Mouse (Mus musculus) spleen, adult 2 months (tissue): ENCODE measurements around the gene Dynll1. TPM values are rescaled to one million over a fixed set of nuclear protein-coding genes. Genes with fewer than 3 reads are reported as not detected.

Experiments used
- DNase-seq, 2 experiments: peaks; one replicate each; pipeline versions ENCODE4 v3.0.0 to v3.0.0-alpha.2; 2012 to 2021; ENCODE audit warnings: low spot score in 2 of 2, low read depth in 1 of 2
- H3K27ac ChIP-seq: fragments of 200-500 bp; 2 replicates; pipeline ENCODE4 v1.5.1; 2012; ENCODE audit warnings: low read length, inconsistent platforms; ENCODE audit not compliant: insufficient read depth
- H3K27me3 ChIP-seq: fragments of 200-500 bp; 2 replicates; pipeline ENCODE4 v1.6.1; 2012; ENCODE audit warnings: mild to moderate bottlenecking, moderate library complexity, low read length, inconsistent platforms; ENCODE audit not compliant: control insufficient read depth, insufficient read depth
- H3K36me3 ChIP-seq: fragments of 200-500 bp; 2 replicates; pipeline ENCODE4 v1.6.1; 2012; ENCODE audit warnings: mild to moderate bottlenecking, low read length, inconsistent platforms; ENCODE audit not compliant: control insufficient read depth, insufficient read depth
- H3K4me1 ChIP-seq: fragments of 200-500 bp; 2 replicates; pipeline ENCODE4 v1.6.1; 2011; ENCODE audit warnings: inconsistent platforms; ENCODE audit not compliant: control insufficient read depth, insufficient read depth, insufficient read length
- H3K4me3 ChIP-seq: fragments of 200-500 bp; 2 replicates; pipeline ENCODE4 v1.5.1; 2011; ENCODE audit warnings: mild to moderate bottlenecking, inconsistent platforms; ENCODE audit not compliant: insufficient read depth, insufficient read length; ENCODE audit errors: extremely low read depth
- CTCF ChIP-seq: fragments of 200-500 bp; IDR thresholded peaks from 2 replicates; pipeline ENCODE4 v1.5.1; 2011; ENCODE audit warnings: mild to moderate bottlenecking, inconsistent platforms; ENCODE audit not compliant: insufficient read depth, insufficient read length, insufficient replicate concordance; ENCODE audit errors: extremely low read depth
- POLR2A ChIP-seq: fragments of 200-500 bp; IDR thresholded peaks from 2 replicates; pipeline ENCODE4 v1.6.1; 2011; ENCODE audit warnings: low read depth, low read length, inconsistent platforms
- WGBS: fragments of 180-500 bp; shearing (Covaris S2); methylation state at CpG from one replicate; pipeline ENCODE4 v1.1.7; 2018; 5-methylcytosine and 5-hydroxymethylcytosine counted together
- polyA plus RNA-seq: library from polyadenylated mRNA; depleted of rRNA; stranded (reverse); fragments of >200 nt; gene quantifications from 2 replicates; pipeline ENCODE4 v1.2.3, GENCODE M21; 2012; rRNA removed

The Dynll1 gene
- polyA plus RNA-seq, 1 experiment = 135 TPM

DNA sequence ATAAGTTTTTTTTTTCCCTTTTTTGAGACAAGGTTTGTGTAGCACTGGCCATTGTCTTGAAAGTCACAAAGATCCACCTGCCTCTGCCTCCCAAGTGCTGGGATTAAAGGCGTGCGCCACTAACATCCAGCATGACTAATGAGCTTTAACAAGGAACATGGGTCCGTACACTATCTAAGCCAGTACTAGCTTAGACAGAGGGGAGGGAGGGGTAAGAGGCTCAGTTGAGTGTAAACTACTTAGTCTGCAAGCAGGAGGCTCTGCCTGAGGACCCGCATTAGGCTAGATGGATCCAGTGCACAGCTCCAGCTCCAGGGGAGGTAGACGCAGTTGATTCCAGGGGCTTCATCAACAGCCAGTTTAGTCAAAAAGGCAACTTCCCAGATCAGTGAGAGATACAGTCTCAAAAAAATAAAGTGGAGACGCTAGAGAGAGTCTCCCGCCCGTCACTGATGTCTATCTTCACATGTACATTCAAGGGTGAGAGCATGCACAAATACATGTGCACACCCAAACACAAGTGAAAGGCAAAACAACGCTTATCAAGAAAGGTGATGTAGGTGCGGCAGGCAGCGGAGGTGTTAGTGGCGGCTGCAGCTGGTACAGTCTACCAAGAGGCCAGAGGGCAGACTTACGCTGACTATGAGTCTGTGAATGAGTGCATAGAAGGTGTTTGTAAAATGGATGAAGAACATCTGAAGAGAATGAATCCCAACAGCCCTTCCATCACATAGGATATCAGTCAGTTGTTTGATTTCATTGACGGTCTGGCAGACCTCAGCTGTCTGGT is 38.1 kb downstream of the Dynll1 start:
- Histone ChIP-seq H3K27me3 (no peaks in the 10 kb centered on the region), H3K27ac (no peak overlapping the region), H3K4me1 (no peaks in the 10 kb centered on the region; the same call in 1 of the 2 replicates), H3K4me3 (no peak overlapping the region), H3K36me3 (peaks cover 22% of the 10 kb centered on the region)
- TF ChIP-seq CTCF (no peak), POLR2A (no peak)
- 94% methylated on average over 14 of the region's 14 CpGs for WGBS
- DNase-seq = no peak

- TF ChIP-seq POLR2A (no peak), CTCF (no peak)
- H3K4me3 ChIP-seq = no peak overlapping the region
- H3K27ac ChIP-seq = no peak overlapping the region
- H3K4me1 ChIP-seq = no peaks in the 10 kb centered on the region
- peaks cover 24% of the 10 kb centered on the region for H3K36me3 ChIP-seq
- WGBS = 73% methylated on average over 1 of the region's 1 CpGs
- H3K27me3 ChIP-seq = no peaks in the 10 kb centered on the region
- no peak for DNase-seq
Observed at GRCm38 (mm10) chr5:115261880-115262279, 38.9 kb downstream of the Dynll1 start.

DNA sequence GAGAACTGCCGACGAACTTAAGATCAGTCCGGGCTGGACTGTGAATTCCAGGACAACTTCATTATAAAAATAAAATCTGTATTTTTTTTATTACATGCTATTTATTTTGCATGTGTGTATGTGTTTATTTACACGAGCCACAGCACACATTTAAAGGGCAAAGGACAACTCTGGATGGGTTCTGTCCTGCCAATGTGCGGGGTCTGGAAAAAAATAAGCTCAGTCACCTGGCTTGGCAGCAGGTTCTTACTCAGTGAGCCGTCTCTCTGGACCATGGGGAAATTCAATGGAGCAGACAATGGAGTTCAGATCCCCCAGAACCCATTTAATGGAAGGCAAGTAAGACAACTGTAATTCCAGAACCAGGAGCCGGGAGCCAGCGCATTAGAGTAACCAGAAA is 39.7 kb downstream of the Dynll1 start:
- no peak for DNase-seq
- H3K27me3 ChIP-seq = no peaks in the 10 kb centered on the region

GRCm38 (mm10) chr5:115260356-115260755 is 40.4 kb downstream of the Dynll1 start:
- Histone ChIP-seq H3K36me3 (peaks cover 37% of the 10 kb centered on the region), H3K4me1 (no peaks in the 10 kb centered on the region), H3K27me3 (no peaks in the 10 kb centered on the region), H3K27ac (no peak overlapping the region), H3K4me3 (no peak overlapping the region)
- TF ChIP-seq CTCF (no peak), POLR2A (no peak)
- WGBS = 86% methylated on average over 6 of the region's 6 CpGs
- DNase-seq = no peak

More for the DNA sequence above, 39.7 kb downstream of the Dynll1 start:
- Histone ChIP-seq H3K4me1 (no peaks in the 10 kb centered on the region), H3K36me3 (peaks cover 31% of the 10 kb centered on the region), H3K4me3 (no peak overlapping the region), H3K27ac (no peak overlapping the region)
- WGBS = 96% methylated on average over 8 of the region's 8 CpGs
- no peak for TF ChIP-seq POLR2A
- no peak for TF ChIP-seq CTCF

DNA sequence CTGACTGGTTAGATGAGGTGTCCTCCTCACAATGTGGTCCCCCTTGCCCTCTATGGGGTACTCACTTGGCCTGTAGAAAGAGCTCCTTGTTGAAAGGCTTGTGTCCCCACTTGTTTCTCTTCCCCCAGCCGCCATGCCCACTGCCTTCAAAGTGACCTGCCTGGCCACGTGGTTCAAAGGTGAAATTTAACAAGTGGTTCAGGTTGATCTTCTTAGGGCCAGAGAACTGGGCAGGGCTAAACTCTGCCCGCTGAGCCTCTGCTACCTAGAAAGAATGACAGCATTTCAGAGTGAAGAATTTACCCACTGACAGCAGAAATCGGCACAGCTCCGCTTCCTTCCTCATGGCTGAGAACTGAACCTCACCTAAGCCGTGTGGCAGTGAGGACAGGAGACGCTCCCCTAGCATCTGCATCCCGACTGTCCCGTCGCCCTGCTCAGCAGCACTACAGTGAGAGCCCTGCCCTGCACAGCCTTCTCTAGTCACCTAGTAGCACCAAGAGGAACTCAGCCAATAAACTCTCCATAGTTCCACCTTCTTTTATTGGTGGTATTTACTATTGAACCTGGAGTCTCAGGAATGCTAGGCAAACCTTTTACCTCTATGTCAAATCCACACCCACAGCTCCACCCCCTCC is 43.8 kb downstream of the Dynll1 start:
- TF ChIP-seq CTCF (no peak), POLR2A (no peak)
- WGBS = 95% methylated on average over 10 of the region's 10 CpGs
- peaks cover 37% of the 10 kb centered on the region for H3K36me3 ChIP-seq

GRCm38 (mm10) chr5:115255472-115255871 is 45.3 kb downstream of the Dynll1 start:
- WGBS = 100% methylated on average over 1 of the region's 1 CpGs
- H3K36me3 ChIP-seq = peaks cover 49% of the 10 kb centered on the region
- no peaks in the 10 kb centered on the region for H3K4me1 ChIP-seq
- no peak overlapping the region for H3K27ac ChIP-seq
- no peak overlapping the region for H3K4me3 ChIP-seq
- no peak for DNase-seq
- TF ChIP-seq POLR2A (no peak), CTCF (no peak)
- no peaks in the 10 kb centered on the region for H3K27me3 ChIP-seq

More for the DNA sequence above, 43.8 kb downstream of the Dynll1 start:
- no peak overlapping the region for H3K4me3 ChIP-seq
- H3K4me1 ChIP-seq = no peaks in the 10 kb centered on the region
- H3K27me3 ChIP-seq = no peaks in the 10 kb centered on the region
- no peak overlapping the region for H3K27ac ChIP-seq
- DNase-seq = no peak

Other genes starting within 250 kb of the Dynll1 start
- not detected in 2 replicates for gene Gm10401, start 202.7 kb downstream of the Dynll1 start, polyA plus RNA-seq
- 30.6 and 33.4 TPM in 2 replicates for gene Acads, start 181.7 kb downstream of the Dynll1 start, polyA plus RNA-seq
- gene Unc119b, start 166.0 kb downstream of the Dynll1 start, polyA plus RNA-seq = 38.7 and 44.4 TPM in 2 replicates
- gene Mlec, start 142.8 kb downstream of the Dynll1 start, polyA plus RNA-seq = 39.1 and 44.0 TPM in 2 replicates
- 0.72 and 1.5 TPM in 2 replicates for gene Cabp1, start 106.6 kb downstream of the Dynll1 start, polyA plus RNA-seq
- gene Pop5, start 65.2 kb downstream of the Dynll1 start, polyA plus RNA-seq = 55.6 and 85.5 TPM in 2 replicates
- 124 and 125 TPM in 2 replicates for gene Rnf10, start 28.1 kb downstream of the Dynll1 start, polyA plus RNA-seq
- gene Coq5, start 21.3 kb downstream of the Dynll1 start, polyA plus RNA-seq = 6.3 and 6.6 TPM in 2 replicates
- 57.8 and 102 TPM in 2 replicates for gene Srsf9, start 26.2 kb upstream of the Dynll1 start, polyA plus RNA-seq
- 4.9 and 5.8 TPM in 2 replicates for gene Gatc, start 40.2 kb upstream of the Dynll1 start, polyA plus RNA-seq
- gene Triap1, start 40.2 kb upstream of the Dynll1 start, polyA plus RNA-seq = 5.7 and 7.5 TPM in 2 replicates
- gene Cox6a1, start 48.0 kb upstream of the Dynll1 start, polyA plus RNA-seq = 777 and 1,352 TPM in 2 replicates
- gene Msi1, start 128.6 kb upstream of the Dynll1 start, polyA plus RNA-seq = 0.47 and 1.1 TPM in 2 replicates
- gene Pla2g1b, start 165.3 kb upstream of the Dynll1 start, polyA plus RNA-seq = 284 and 435 TPM in 2 replicates
- gene Sirt4, start 183.7 kb upstream of the Dynll1 start, polyA plus RNA-seq = 19.6 and 28.2 TPM in 2 replicates
- 63.8 and 76.1 TPM in 2 replicates for gene Pxn, start 205.7 kb upstream of the Dynll1 start, polyA plus RNA-seq